Mouse (Mus musculus): Measurements from ENCODE around the gene Pigyl. TPM values are rescaled to one million over a fixed set of nuclear protein-coding genes. Genes with fewer than 3 reads are reported as not detected.
A peak's percentile ranks its signal among the peaks of the same experiment; 100 is the strongest.

Pigyl gene
- polyA plus RNA-seq, 1 experiment from 2014 or later = 66.8 TPM

DNA sequence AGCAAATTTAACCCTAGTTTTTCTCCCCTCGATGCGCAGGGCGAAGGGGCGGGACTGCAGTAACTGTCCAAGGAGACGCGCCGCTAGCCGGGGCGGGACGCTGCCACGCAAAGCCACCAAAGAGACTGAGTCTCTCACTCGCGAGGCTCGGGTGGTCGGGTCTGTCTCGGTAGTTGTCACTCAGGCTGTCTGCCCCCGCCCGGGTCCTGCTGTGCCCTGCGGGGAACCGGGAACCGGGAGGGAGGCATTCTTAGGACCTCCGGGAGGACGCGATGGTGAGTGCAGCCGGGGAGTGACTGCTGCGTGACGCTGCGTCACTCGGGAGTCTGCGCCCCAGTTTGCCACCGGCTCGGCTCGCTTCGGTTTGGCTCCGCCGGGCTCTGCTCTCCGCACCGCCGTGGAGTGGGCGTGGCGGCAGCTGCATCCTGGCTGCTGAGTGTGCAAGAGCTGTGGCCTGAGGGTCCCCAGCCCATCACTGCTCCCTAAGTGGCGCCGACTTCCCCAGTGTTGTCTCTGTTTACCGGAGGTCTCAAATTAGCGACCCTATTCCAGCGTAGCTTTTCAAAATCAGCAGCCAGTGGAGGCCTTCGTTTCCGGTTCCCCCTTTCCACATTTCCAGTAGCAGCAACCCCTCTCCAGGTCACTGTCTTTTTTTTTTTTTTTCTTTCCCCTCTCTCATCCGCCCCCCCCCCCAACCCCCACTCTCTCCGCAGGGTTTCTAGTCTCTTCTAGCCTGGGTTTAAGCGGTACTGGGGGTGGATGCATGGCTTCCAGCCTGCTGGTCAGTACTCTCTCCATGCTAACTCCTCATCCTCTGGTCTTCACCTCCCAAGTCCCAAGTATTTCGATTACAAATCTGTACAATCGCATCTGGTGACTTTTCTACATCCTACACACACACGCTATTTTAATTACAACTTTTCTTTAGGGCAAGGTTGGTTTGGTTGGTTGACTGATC is 8.3 kb downstream of the Pigyl start:
- peak overlapping the region; percentile 83 for H3K4me2 ChIP-seq (replicated peaks)
- ATAC-seq (ENCODE audit: low FRiP score, low read depth) = peak; percentile 83
- H3K27me3 ChIP-seq = peaks cover 16% of the 10 kb centered on the region
- H3K4me3 ChIP-seq = peak overlapping the region; percentile 56
- 0 out of 2 replicates have a peak, but pooled peaks cover 8% of the 10 kb centered on the region for H3K9me3 ChIP-seq
- 0 out of 2 replicates have a peak, but pooled peaks cover 4% of the 10 kb centered on the region for H3K4me1 ChIP-seq
- no peaks in the 10 kb centered on the region for H3K36me3 ChIP-seq
- H3K9ac ChIP-seq (replicated peaks) = peak overlapping the region; percentile 66
- under 1% methylated on average over 52 of the region's 54 CpGs for WGBS
- H3K27ac ChIP-seq (replicated peaks) = peak overlapping the region; percentile 55

DNA sequence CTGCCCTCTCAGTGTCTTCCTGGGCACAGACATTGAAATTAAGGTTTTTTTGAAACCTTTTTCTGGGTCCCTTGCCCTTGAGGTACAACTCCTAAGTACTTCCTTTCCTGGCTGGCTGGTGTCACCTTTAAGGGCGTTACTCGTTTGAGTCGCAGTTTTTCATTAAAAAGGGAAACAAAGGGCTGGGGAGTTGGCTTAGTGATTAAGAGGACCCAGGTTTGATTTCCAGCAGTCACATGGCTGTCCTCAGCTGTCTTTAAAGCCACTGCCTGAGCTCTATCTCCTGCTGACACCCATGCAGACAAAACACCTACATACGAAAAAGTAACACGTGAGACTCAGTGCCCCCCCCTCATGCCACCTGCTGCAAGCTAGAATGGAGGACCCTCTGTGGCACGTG is 9.3 kb downstream of the Pigyl start:
- WGBS = 53% methylated on average over 6 of the region's 6 CpGs
- ATAC-seq (ENCODE audit: low FRiP score, low read depth) = no peak
- H3K4me1 ChIP-seq = 0 out of 2 replicates have a peak, but pooled peaks cover 4% of the 10 kb centered on the region
- H3K9ac ChIP-seq (replicated peaks) = no peak overlapping the region
- no peaks in the 10 kb centered on the region for H3K36me3 ChIP-seq
- no peak overlapping the region for H3K4me3 ChIP-seq
- H3K9me3 ChIP-seq = 0 out of 2 replicates have a peak, but pooled peaks cover 8% of the 10 kb centered on the region
- peaks cover 16% of the 10 kb centered on the region for H3K27me3 ChIP-seq
- H3K27ac ChIP-seq (replicated peaks) = no peak overlapping the region
- H3K4me2 ChIP-seq (replicated peaks) = no peak overlapping the region

DNA sequence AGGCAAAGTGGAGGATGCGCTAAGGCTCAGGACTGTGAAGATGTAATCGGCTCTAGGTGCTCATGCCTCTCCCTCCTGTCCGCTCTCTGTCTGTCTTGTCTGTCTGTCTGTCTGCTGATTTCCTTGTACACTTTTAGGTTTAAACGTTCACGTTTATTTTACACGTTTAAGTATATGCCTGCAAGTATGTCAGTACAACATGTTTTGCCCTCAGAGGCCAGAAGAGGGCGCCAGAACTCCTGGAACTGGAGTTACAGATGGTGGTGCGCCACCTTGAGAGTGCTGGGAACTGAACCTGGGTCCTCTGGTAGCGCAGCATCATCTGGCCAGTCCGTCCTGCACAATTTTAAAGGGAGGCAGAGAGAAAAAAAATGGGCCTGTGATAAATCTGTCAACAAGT is 10.0 kb downstream of the Pigyl start:
- Histone ChIP-seq H3K9me3 (0 out of 2 replicates have a peak, but pooled peaks cover 8% of the 10 kb centered on the region), H3K4me2 (replicated peaks) (no peak overlapping the region), H3K4me3 (no peak overlapping the region), H3K9ac (replicated peaks) (no peak overlapping the region), H3K36me3 (no peaks in the 10 kb centered on the region), H3K27me3 (peaks cover 16% of the 10 kb centered on the region), H3K4me1 (0 out of 2 replicates have a peak, but pooled peaks cover 4% of the 10 kb centered on the region), H3K27ac (replicated peaks) (no peak overlapping the region)
- 90% methylated on average over 10 of the region's 10 CpGs for WGBS
- ATAC-seq (ENCODE audit: low FRiP score, low read depth) = no peak

DNA sequence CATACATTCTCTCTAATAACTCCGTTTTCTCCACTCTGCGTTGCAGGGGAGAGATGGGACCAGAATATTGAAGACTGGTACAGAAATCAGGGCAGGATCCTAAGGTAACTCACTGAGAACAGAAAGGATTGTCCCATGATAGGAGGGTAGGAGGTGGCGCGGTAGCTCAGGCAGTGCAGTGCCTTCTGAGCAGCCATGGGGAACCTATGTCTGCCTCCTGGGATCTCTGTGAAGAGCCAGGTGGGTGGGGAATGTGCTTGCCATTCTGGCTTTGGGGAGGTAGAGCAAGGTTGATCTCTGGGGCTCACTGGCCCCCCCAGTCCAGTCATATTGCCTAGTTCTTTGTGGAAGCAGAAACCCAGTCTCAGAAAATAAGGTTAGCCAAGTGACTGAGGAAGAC is 11.1 kb downstream of the Pigyl start:
- no peak overlapping the region for H3K27ac ChIP-seq (replicated peaks)
- H3K27me3 ChIP-seq = peaks cover 11% of the 10 kb centered on the region
- H3K4me1 ChIP-seq = 0 out of 2 replicates have a peak, but pooled peaks cover 4% of the 10 kb centered on the region
- H3K9ac ChIP-seq (replicated peaks) = no peak overlapping the region
- 97% methylated on average over 4 of the region's 4 CpGs for WGBS
- no peak overlapping the region for H3K4me2 ChIP-seq (replicated peaks)
- no peaks in the 10 kb centered on the region for H3K36me3 ChIP-seq
- 0 out of 2 replicates have a peak, but pooled peaks cover 8% of the 10 kb centered on the region for H3K9me3 ChIP-seq
- no peak for ATAC-seq (ENCODE audit: low FRiP score, low read depth)
- H3K4me3 ChIP-seq = no peak overlapping the region

DNA sequence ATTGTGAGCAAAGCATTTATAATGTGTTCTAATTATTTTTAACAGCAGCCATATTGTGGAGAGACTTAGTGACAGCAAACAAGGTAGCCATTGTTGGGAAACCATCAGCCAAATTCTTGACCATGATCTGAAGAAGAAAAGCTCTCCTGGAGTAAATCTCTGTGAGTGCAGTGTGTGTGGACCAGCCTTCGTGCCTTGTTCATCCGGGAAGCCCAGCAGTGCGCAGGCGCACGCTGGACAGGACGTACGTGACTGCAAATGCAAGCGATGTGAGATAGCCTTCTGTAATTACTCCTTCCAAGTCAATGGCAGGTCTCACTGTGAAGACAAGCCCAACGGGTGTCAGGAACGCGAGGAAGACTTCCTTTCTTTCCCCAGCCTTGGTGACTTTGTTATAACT is 12.7 kb downstream of the Pigyl start:
- Histone ChIP-seq H3K4me2 (replicated peaks) (no peak overlapping the region), H3K27ac (replicated peaks) (no peak overlapping the region), H3K9me3 (0 out of 2 replicates have a peak, but pooled peaks cover 8% of the 10 kb centered on the region), H3K4me3 (no peak overlapping the region), H3K4me1 (0 out of 2 replicates have a peak, but pooled peaks cover 4% of the 10 kb centered on the region), H3K36me3 (no peaks in the 10 kb centered on the region), H3K9ac (replicated peaks) (no peak overlapping the region), H3K27me3 (no peaks in the 10 kb centered on the region; the same call in 1 of the 2 replicates)
- 93% methylated on average over 11 of the region's 11 CpGs for WGBS
- ATAC-seq (ENCODE audit: low FRiP score, low read depth) = no peak

DNA sequence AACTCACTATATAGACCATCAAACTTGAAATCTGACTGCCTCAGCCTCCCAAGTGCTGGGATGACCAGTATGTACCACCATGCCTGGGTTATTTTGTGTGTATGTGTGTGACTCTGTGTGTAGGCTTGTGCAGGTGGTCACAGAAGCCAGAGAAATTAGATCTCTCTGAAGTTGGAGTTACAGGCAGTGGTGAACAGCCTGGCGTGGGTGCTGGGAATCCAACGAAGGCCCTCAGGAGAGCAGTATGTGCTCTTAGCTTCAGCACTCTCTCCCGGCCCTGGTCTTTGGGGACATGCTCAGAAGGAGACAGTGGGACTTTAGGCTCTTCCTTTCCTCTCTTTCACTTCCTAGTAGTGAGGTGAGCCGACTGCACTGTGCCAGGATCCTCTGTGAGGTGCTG is 15.7 kb downstream of the Pigyl start:
- Histone ChIP-seq H3K4me1 (no peaks in the 10 kb centered on the region), H3K9me3 (peaks cover under 1% of the 10 kb centered on the region; the same call in 1 of the 2 replicates), H3K27ac (replicated peaks) (no peak overlapping the region), H3K4me2 (replicated peaks) (no peak overlapping the region), H3K9ac (replicated peaks) (no peak overlapping the region), H3K27me3 (no peaks in the 10 kb centered on the region), H3K36me3 (no peaks in the 10 kb centered on the region), H3K4me3 (no peak overlapping the region)
- ATAC-seq (ENCODE audit: low FRiP score, low read depth) = no peak
- 92% methylated on average over 4 of the region's 4 CpGs for WGBS

DNA sequence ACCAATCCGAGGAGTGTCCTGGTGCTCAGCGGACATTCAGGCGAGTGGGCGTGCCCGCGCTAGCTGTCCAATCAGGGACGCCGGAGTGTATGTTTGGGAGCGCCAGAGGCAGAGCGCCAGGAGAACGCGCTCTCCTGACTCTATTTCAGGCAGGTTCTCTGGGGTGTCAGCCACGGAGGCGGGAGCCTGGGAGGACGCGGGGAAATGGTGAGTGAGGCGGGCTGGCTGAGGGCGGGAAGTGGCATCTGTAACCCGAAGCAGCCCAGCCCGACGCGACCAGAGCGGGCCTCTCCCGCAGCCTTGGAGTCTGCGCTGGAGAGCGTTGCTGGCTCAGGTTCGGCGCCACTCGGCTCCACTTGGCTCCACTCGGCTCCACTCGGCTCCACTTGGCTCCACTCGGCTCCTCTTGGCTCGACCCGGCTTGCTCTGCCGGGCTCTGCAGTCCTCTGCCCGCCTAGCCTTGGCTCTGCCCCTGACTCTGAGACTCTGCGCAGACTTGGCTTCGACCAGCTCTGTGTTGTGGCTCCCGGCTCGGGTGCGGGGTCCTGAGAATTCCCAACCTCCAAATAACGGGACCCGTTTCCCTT is 31.5 kb downstream of the Pigyl start, which contains the start of gene Zfp872:
TSS of gene Zfp872 (plus strand) at position 66 of the 587 bp plus-strand sequence.
- Histone ChIP-seq H3K9me3 (peaks cover 14% of the 10 kb centered on the region; the same call in 1 of the 2 replicates), H3K4me2 (replicated peaks) (peak within 1 kb of the TSS; percentile 74), H3K27ac (replicated peaks) (no peak within 1 kb of the TSS), H3K36me3 (no peaks in the 10 kb centered on the region), H3K27me3 (peaks cover 15% of the 10 kb centered on the region), H3K4me1 (peaks cover 8% of the 10 kb centered on the region; the same call in 1 of the 2 replicates), H3K4me3 (peak within 1 kb of the TSS; percentile 43), H3K9ac (replicated peaks) (peak within 1 kb of the TSS; percentile 50)
- ATAC-seq (ENCODE audit: low FRiP score, low read depth) = peak; percentile 71
- WGBS = 8% methylated on average over 43 of the region's 43 CpGs

DNA sequence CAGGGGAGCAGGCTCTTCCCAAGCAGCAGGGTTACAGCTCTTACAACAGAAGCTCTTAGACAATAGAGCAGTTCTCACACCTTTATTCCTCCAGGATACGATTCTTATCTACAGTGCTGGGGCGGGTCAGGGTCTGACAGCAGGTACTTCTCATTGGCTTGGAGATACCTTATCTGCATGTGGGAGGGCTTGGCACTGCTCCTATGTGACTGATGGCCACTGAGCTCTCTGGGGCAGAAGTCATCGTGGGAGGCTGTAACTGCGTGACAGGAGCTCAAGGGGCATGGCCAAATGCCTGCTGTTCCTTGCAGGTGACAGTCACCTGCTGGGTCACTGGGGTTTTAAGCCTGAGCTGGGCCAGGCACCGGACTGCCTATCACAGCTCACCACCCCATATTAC is 39.8 kb downstream of the Pigyl start:
- H3K9ac ChIP-seq (replicated peaks) = no peak overlapping the region
- no peak overlapping the region for H3K4me2 ChIP-seq (replicated peaks)
- WGBS = 57% methylated on average over 5 of the region's 5 CpGs
- no peaks in the 10 kb centered on the region for H3K36me3 ChIP-seq
- no peaks in the 10 kb centered on the region for H3K27me3 ChIP-seq
- no peak overlapping the region for H3K4me3 ChIP-seq
- no peak for ATAC-seq (ENCODE audit: low FRiP score, low read depth)
- H3K27ac ChIP-seq (replicated peaks) = no peak overlapping the region
- H3K4me1 ChIP-seq = no peaks in the 10 kb centered on the region
- peaks cover 32% of the 10 kb centered on the region for H3K9me3 ChIP-seq

Small RNAs within 50 kb of the gene (microRNA-seq; reads per million reads assigned to microRNA genes)
- gene Mir7084 = not detected

Other genes with a start within 250 kb of the Pigyl start
- gene Rab3d, start 238.7 kb upstream of the Pigyl start, polyA plus RNA-seq (2016; fragmentation: Nextera tagmentation; extraction: Ambion mirVana) = 13.2 and 13.4 TPM in 2 replicates
- gene Ccdc159, start 229.4 kb upstream of the Pigyl start, polyA plus RNA-seq (2016; fragmentation: Nextera tagmentation; extraction: Ambion mirVana) = 6.1 and 6.9 TPM in 2 replicates
- gene Tmem205, start 229.3 kb upstream of the Pigyl start, polyA plus RNA-seq (2016; fragmentation: Nextera tagmentation; extraction: Ambion mirVana) = 32.7 and 36.9 TPM in 2 replicates
- 45.6 and 47.0 TPM in 2 replicates for gene Plppr2, start 219.8 kb upstream of the Pigyl start, polyA plus RNA-seq (2016; fragmentation: Nextera tagmentation; extraction: Ambion mirVana)
- gene Swsap1, start 201.1 kb upstream of the Pigyl start, polyA plus RNA-seq (2016; fragmentation: Nextera tagmentation; extraction: Ambion mirVana) = 7.8 and 8.1 TPM in 2 replicates
- 3.0 and 3.4 TPM in 2 replicates for gene Epor, start 193.3 kb upstream of the Pigyl start, polyA plus RNA-seq (2016; fragmentation: Nextera tagmentation; extraction: Ambion mirVana)
- 2.7 TPM in 2 replicates for gene Rgl3, start 167.4 kb upstream of the Pigyl start, polyA plus RNA-seq (2016; fragmentation: Nextera tagmentation; extraction: Ambion mirVana)
- gene Ccdc151, start 154.2 kb upstream of the Pigyl start, polyA plus RNA-seq (2016; fragmentation: Nextera tagmentation; extraction: Ambion mirVana) = 3.8 and 4.9 TPM in 2 replicates
- 99.2 and 100.0 TPM in 2 replicates for gene Prkcsh, start 154.0 kb upstream of the Pigyl start, polyA plus RNA-seq (2016; fragmentation: Nextera tagmentation; extraction: Ambion mirVana)
- 60.4 and 61.9 TPM in 2 replicates for gene Elavl3, start 104.8 kb upstream of the Pigyl start, polyA plus RNA-seq (2016; fragmentation: Nextera tagmentation; extraction: Ambion mirVana)
- not detected in 2 replicates for gene Gm49318, start 85.6 kb upstream of the Pigyl start, polyA plus RNA-seq (2016; fragmentation: Nextera tagmentation; extraction: Ambion mirVana)
- 19.0 and 21.2 TPM in 2 replicates for gene Zfp653, start 85.5 kb upstream of the Pigyl start, polyA plus RNA-seq (2016; fragmentation: Nextera tagmentation; extraction: Ambion mirVana)
- gene Ecsit, start 71.4 kb upstream of the Pigyl start, polyA plus RNA-seq (2016; fragmentation: Nextera tagmentation; extraction: Ambion mirVana) = 35.6 and 40.7 TPM in 2 replicates
- gene Cnn1, start 57.6 kb upstream of the Pigyl start, polyA plus RNA-seq (2016; fragmentation: Nextera tagmentation; extraction: Ambion mirVana) = 6.7 TPM in 2 replicates
- gene Elof1, start 39.7 kb upstream of the Pigyl start, polyA plus RNA-seq (2016; fragmentation: Nextera tagmentation; extraction: Ambion mirVana) = 178 and 187 TPM in 2 replicates
- gene Acp5, start 21.1 kb upstream of the Pigyl start, polyA plus RNA-seq (2016; fragmentation: Nextera tagmentation; extraction: Ambion mirVana) = 5.7 and 9.4 TPM in 2 replicates
- 0.12 and 0.24 TPM in 2 replicates for gene Zfp872, start 31.2 kb downstream of the Pigyl start, polyA plus RNA-seq (2016; fragmentation: Nextera tagmentation; extraction: Ambion mirVana)
- gene Zfp809, start 68.9 kb downstream of the Pigyl start, polyA plus RNA-seq (2016; fragmentation: Nextera tagmentation; extraction: Ambion mirVana) = 12.2 and 12.7 TPM in 2 replicates
- 7.5 and 7.6 TPM in 2 replicates for gene Zfp599, start 103.0 kb downstream of the Pigyl start, polyA plus RNA-seq (2016; fragmentation: Nextera tagmentation; extraction: Ambion mirVana)
- gene Zfp810, start 150.8 kb downstream of the Pigyl start, polyA plus RNA-seq (2016; fragmentation: Nextera tagmentation; extraction: Ambion mirVana) = 37.3 and 40.5 TPM in 2 replicates
- 32.4 and 33.7 TPM in 2 replicates for gene Anln, start 232.3 kb downstream of the Pigyl start, polyA plus RNA-seq (2016; fragmentation: Nextera tagmentation; extraction: Ambion mirVana)